Mouse (Mus musculus) urinary bladder, adult 2 months (tissue): ENCODE results near the gene Arhgap8. TPM values are rescaled to one million over a fixed set of nuclear protein-coding genes. Genes with fewer than 3 reads are reported as not detected.

Source experiments
- DNase-seq: peaks from one replicate; pipeline ENCODE4 v3.0.0; 2022; ENCODE audit warnings: low spot score
- polyA plus RNA-seq: library from polyadenylated mRNA; depleted of rRNA; stranded (reverse); fragments of >200 nt; gene quantifications from 2 replicates; pipeline ENCODE4 v1.2.3, GENCODE M21; 2012; rRNA removed

The Arhgap8 gene
- polyA plus RNA-seq, 1 experiment = 5.0 TPM

DNA sequence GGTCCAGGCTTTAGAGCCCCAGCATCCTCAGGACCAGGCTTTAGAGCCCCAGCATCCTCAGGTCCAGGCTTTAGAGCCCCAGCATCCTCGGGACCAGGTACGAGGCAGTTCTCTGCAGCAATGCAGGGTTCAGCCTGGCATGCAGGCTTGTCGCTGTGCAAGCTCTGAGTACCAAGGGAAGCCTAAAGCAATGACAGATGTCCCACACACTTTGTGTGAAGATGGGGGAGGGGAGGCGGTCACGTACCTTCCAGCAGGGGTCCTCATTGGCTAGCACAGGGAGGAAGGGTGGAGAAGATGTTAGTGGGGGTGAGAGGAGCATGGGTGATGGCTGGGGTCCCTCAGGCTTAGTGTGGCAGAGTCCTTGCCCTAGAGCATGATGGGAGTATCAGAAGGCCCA lies 73.8 kb downstream of the Arhgap8 start:
- DNase-seq = no peak

- DNase-seq = no peak
These were observed 80.3 kb downstream of the Arhgap8 start for GRCm38 (mm10) chr15:84800132-84800531.

- no peak for DNase-seq
These were observed 83.8 kb downstream of the Arhgap8 start for GRCm38 (mm10) chr15:84803685-84804084.

GRCm38 (mm10) chr15:84809275-84809952 lies 89.6 kb downstream of the Arhgap8 start:
- no peak for DNase-seq

GRCm38 (mm10) chr15:84811126-84811525 lies 91.3 kb downstream of the Arhgap8 start:
- no peak for DNase-seq

DNA sequence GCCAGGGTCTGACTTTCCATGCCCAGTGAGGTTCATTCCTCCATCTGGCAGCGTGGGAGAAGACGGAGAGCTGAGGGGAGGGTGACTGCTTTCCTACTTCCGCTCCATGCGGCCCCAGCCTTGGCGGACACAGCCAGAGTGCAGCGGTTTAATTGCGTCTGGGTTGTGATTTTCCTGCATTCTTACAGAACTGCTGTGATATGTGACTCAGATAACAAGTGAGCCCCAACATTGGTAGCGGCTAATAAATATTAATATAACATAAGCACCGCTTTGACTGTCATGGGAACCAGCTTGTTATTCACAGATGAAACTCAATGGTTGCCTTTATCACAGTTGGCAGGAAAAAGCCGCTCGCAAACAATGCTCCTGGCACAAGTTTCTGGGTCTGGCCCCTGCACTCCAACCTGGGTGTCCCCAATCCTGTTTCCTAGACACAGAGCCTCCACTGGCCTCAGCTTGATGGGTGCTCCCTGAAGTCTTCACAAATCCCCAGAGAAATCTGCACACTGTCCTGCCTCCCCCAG lies 93.0 kb downstream of the Arhgap8 start:
- no peak for DNase-seq

DNA sequence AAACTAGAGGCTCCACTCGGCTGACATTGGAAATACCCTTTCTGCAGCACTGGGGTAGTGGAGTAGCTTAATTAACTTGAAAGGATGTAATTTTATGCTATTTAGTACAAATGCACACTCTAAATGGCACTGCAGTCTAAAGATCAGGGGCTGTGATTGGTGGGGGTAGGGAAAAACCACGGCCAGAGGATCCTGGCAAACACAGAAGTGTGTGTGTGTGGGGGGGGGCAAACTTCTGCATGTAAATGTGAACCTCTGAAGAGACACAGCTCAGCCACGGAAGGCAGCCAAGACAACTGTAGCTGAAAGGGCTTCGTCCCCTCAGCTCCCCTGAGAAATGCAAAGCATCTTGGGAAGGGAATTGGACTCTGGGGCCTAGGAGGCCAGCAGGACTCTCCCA lies 95.3 kb downstream of the Arhgap8 start:
- no peak for DNase-seq

DNA sequence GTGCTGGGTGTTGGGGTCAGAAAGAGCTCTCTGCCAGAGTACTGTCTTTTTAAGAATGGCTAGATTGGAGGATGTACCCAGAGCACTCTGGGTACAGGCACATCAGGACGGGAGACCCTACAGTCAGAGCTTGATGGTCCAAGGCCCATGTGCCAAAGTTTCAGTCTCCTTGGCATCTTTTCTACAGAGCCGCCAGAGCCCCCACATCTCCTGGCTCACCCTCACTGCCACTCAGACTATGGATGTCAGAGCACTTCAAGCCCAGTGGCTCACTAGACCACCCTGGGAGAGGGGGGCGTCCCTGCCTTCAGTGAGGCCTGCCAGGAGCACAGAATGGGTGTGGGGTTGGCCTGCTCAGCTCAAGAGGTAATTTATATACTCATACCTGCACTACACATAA lies 97.7 kb downstream of the Arhgap8 start:
- no peak for DNase-seq

- DNase-seq = no peak
These were observed 98.4 kb downstream of the Arhgap8 start for GRCm38 (mm10) chr15:84818284-84818683.

DNA sequence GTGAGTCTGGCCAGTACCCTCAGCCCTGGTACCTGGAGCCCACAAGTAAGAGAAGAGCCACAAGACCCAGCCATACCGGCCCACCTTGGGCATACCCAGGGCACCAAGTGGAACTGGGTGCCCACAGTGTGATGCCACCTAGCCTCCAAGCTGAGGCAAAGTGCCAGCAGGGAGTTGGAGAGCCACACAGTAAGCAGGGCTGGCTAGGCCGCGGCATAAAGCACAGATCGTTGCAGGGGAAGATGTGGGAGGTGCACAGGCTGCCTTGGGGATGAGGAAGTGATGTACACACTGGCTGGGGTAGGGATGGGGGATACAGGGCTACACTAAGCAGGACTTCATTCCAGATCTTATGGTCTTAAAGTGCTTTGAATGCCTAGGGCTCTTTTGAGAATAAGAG lies 101.0 kb downstream of the Arhgap8 start:
- DNase-seq = no peak

Other genes with a start within 250 kb of the Arhgap8 start
- gene Rtl6, start 162.2 kb upstream of the Arhgap8 start, polyA plus RNA-seq = 7.4 and 11.5 TPM in 2 replicates
- gene Prr5, start 50.4 kb upstream of the Arhgap8 start, polyA plus RNA-seq = 9.1 and 9.4 TPM in 2 replicates
- 1.9 and 3.9 TPM in 2 replicates for gene Phf21b, start 136.0 kb downstream of the Arhgap8 start, polyA plus RNA-seq
- gene Gm29666, start 200.0 kb downstream of the Arhgap8 start, polyA plus RNA-seq = 0.52 and 0.63 TPM in 2 replicates
- gene Nup50, start 203.4 kb downstream of the Arhgap8 start, polyA plus RNA-seq = 10.1 and 13.9 TPM in 2 replicates